Mouse (Mus musculus): ENCODE data around the gene Kdm4b.

DNA sequence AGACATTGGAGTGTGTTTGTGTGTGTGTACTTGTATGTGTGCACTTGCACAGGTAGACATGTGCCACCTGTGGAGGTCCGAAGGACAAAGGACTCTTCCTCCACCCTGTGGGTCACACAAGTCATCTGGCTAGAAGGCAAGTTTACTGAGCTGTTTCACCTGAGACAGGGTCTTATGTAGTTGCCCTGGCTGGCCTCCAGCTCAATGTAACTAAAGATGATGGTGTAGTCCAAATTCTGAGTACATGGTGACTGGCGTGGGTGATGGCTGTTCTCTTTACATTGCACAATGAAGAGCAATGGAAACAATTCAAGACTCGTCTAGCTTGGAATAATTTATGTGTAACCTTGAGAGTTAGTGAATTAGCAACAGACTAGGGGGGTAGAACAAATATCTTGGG lies 1.4 kb upstream of the Kdm4b start:
- TF ChIP-seq CTCF (IDR thresholded peaks at IDR 0.05; ENCODE audit: insufficient read depth, low read depth, low read length) = no peak
- TF ChIP-seq POLR2A (IDR thresholded peaks at IDR 0.05; ENCODE audit: insufficient read depth, low read depth, low read length) = no peak

Measured in olfactory bulb, adult 2 months (tissue).